Mouse (Mus musculus): Measurements from ENCODE around the gene S100a5. TPM values are rescaled to one million over a fixed set of nuclear protein-coding genes. Genes with fewer than 3 reads are reported as not detected.

The S100a5 gene
- polyA plus RNA-seq, 1 experiment from 2014 or later = not detected

DNA sequence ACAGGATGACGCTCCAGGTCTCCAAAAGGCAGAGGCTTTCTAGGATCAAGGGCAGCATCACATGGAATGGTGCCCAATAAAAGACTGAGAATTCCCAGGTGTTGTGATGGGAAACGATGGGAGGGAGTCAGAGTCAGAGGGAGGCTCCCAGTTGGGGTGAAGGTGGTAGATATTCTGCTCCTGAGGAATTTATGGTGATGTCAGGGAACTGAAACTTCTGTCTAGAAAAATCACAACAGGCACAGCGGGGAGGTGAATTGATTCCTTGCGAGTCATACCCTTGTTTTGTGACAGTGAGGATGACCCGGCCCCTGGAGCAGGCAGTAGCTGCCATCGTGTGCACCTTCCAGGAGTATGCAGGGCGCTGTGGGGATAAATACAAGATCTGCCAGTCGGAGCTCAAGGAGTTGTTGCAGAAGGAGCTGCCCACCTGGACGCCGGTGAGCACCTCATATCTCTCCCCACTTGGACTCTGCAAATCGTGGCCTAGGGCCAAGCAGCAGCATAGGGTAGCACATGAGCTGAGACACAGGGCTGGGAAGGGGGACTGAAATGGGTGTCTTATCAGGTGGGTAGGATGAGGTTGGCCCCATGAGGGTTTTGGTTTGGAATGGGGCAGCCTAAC, 6.7 kb upstream of the S100a5 start, which contains the start of gene Gm42674:
Gm42674 (plus strand) TSS at position 419 of the 625 bp plus-strand sequence.
- Histone ChIP-seq H3K27me3 (no peaks in the 10 kb centered on the region), H3K9me3 (no peaks in the 10 kb centered on the region), H3K4me3 (no peak within 1 kb of the TSS), H3K36me3 (no peaks in the 10 kb centered on the region), H3K4me2 (no peak within 1 kb of the TSS), H3K27ac (peak within 1 kb of the TSS; percentile 39; the same call in 1 of the 2 replicates), H3K9ac (no peak within 1 kb of the TSS), H3K4me1 (peaks cover 53% of the 10 kb centered on the region)
- 78% methylated on average over 11 of the region's 11 CpGs for WGBS
- no peak for ATAC-seq (ENCODE audit: insufficient number of reproducible peaks, low FRiP score, low TSS enrichment, low read depth)

DNA sequence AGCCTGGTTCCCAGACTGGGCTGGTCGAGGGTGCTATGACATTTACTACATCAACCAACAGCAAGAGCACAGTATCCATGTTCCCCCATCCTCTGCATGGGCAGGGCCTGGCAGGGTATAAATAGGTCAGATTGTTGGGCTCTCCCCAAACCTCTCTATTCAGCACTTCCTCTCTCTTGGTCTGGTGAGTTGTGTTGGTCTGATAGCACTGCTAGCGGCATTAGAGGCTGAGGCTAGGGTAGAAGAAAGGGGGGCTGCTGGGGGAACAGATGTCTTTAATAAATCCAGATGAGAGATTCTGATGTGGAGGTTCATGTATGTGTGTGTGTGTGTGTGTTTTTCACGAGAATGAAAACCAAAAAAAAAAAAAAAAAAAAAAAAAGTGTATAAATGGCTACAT, 4.7 kb upstream of the S100a5 start, which contains the start of gene S100a4:
S100a4 (plus strand) TSS at position 149 of the 400 bp plus-strand sequence.
- WGBS = 22% methylated on average over 3 of the region's 3 CpGs
- H3K4me3 ChIP-seq = no peak within 1 kb of the TSS
- no peak within 1 kb of the TSS for H3K4me2 ChIP-seq
- H3K27me3 ChIP-seq = no peaks in the 10 kb centered on the region
- H3K27ac ChIP-seq = peak within 1 kb of the TSS; percentile 91
- H3K9me3 ChIP-seq = no peaks in the 10 kb centered on the region
- peak; percentile 54; the same call in 1 of the 2 replicates for ATAC-seq (ENCODE audit: insufficient number of reproducible peaks, low FRiP score, low TSS enrichment, low read depth)
- peaks cover 60% of the 10 kb centered on the region for H3K4me1 ChIP-seq
- H3K9ac ChIP-seq = no peak within 1 kb of the TSS
- no peaks in the 10 kb centered on the region for H3K36me3 ChIP-seq

DNA sequence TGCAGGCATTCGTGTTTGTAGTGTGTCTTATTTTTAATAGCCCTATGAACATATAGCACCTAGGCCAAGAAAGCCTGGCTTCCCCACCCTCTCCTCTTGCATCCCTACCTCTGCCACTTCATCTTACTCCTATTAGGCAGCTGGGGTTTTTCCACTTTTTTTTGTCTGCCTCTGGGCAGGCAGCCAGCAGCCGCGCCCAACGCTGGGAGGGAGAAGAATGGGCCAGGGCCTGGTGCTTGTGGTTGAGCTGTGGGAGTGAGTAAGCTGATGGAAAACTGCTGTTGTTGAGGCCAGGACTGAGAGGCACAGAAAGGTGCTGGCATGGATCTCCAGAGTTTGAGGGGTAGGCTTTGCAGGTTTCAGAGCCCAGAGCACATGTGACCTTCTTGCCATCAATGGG, 3.9 kb upstream of the S100a5 start:
- 3% methylated on average over 4 of the region's 4 CpGs for WGBS
- Histone ChIP-seq H3K36me3 (no peaks in the 10 kb centered on the region), H3K4me3 (no peak overlapping the region), H3K9me3 (no peaks in the 10 kb centered on the region), H3K4me2 (no peak overlapping the region), H3K27ac (peak overlapping the region; percentile 91), H3K27me3 (no peaks in the 10 kb centered on the region), H3K9ac (no peak overlapping the region), H3K4me1 (peaks cover 60% of the 10 kb centered on the region)
- ATAC-seq (ENCODE audit: insufficient number of reproducible peaks, low FRiP score, low TSS enrichment, low read depth) = peak; percentile 64

DNA sequence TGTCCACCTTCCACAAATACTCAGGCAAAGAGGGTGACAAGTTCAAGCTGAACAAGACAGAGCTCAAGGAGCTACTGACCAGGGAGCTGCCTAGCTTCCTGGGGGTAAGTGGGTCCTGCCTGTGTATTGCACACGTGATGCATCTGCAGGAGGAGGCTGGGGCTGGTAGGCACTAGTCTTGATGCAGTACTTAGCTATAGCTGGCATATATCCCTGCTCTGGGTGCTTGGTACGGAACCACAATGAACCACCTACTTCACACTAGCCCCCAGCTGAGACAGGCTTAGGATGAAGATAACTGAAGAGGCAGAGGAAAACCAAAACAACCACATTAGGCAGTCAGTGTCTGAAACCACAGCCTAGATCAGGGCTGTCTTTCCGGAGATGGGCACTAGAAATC, 3.3 kb upstream of the S100a5 start:
- no peak overlapping the region for H3K4me2 ChIP-seq
- WGBS = 72% methylated on average over 3 of the region's 3 CpGs
- H3K4me1 ChIP-seq = peaks cover 58% of the 10 kb centered on the region
- H3K36me3 ChIP-seq = no peaks in the 10 kb centered on the region
- H3K9ac ChIP-seq = no peak overlapping the region
- no peaks in the 10 kb centered on the region for H3K27me3 ChIP-seq
- H3K27ac ChIP-seq = peak overlapping the region; percentile 91
- H3K9me3 ChIP-seq = no peaks in the 10 kb centered on the region
- no peak for ATAC-seq (ENCODE audit: insufficient number of reproducible peaks, low FRiP score, low TSS enrichment, low read depth)
- no peak overlapping the region for H3K4me3 ChIP-seq

DNA sequence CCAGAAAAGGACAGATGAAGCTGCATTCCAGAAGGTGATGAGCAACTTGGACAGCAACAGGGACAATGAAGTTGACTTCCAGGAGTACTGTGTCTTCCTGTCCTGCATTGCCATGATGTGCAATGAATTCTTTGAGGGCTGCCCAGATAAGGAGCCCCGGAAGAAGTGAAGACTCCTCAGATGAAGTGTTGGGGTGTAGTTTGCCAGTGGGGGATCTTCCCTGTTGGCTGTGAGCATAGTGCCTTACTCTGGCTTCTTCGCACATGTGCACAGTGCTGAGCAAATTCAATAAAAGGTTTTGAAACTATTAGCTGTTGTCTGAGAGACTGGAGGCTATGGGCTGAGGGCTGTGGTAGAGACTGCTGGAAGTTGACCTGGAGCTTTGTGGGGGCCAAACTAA, 2.6 kb upstream of the S100a5 start:
- no peaks in the 10 kb centered on the region for H3K9me3 ChIP-seq
- peaks cover 51% of the 10 kb centered on the region for H3K4me1 ChIP-seq
- H3K27ac ChIP-seq = peak overlapping the region; percentile 91
- WGBS = 45% methylated on average over 2 of the region's 2 CpGs
- no peaks in the 10 kb centered on the region for H3K36me3 ChIP-seq
- H3K4me3 ChIP-seq = no peak overlapping the region
- no peak overlapping the region for H3K4me2 ChIP-seq
- ATAC-seq (ENCODE audit: insufficient number of reproducible peaks, low FRiP score, low TSS enrichment, low read depth) = no peak
- no peaks in the 10 kb centered on the region for H3K27me3 ChIP-seq
- H3K9ac ChIP-seq = no peak overlapping the region

DNA sequence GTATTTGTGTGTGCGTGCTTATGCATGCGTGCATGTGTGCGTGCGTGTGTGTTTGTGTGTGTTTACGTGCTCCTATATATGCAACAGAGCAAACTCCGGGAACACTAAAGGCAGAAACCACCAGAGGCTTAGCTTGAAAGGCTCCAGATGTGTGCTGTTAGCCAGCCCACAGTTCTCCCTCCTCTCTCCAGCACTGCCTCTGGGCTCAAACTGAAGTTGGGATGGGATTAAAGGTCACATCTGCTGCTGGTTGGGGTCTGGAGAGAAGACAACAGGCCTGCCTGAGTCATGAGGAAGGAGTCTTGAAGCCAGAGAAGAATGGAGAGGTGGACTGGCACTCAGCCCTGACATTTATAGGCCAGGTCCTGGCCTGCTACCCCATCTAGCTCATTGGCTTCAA, 2.1 kb upstream of the S100a5 start:
- peak; percentile 62; the same call in 1 of the 2 replicates for ATAC-seq (ENCODE audit: insufficient number of reproducible peaks, low FRiP score, low TSS enrichment, low read depth)
- H3K27ac ChIP-seq = peak overlapping the region; percentile 91
- no peaks in the 10 kb centered on the region for H3K27me3 ChIP-seq
- H3K36me3 ChIP-seq = no peaks in the 10 kb centered on the region
- 55% methylated on average over 6 of the region's 6 CpGs for WGBS
- H3K4me3 ChIP-seq = no peak overlapping the region
- H3K9me3 ChIP-seq = no peaks in the 10 kb centered on the region
- no peak overlapping the region for H3K9ac ChIP-seq
- peaks cover 46% of the 10 kb centered on the region for H3K4me1 ChIP-seq
- H3K4me2 ChIP-seq = no peak overlapping the region

DNA sequence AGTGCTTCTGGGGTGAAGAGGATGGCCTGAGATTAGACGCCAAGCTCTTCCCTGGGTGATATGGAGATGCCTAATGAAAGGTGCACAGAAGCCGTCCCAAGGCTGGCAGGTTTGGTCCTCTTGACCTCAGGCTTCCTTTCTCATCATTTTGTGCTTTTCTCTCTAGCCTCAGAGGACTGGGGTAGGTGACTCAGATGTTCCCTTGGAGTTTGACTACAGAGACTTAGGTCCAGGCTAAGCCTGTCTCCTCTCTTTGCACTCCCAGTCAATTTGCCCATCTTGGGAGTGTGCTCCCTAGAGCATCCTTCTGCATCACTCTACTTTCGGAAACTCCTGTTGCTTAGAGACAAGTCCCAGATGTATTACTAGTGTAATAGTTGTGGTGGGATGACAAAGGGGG, 962 bp upstream of the S100a5 start:
- H3K36me3 ChIP-seq = no peaks in the 10 kb centered on the region
- H3K4me3 ChIP-seq = no peak overlapping the region
- peak overlapping the region; percentile 57 for H3K27ac ChIP-seq
- ATAC-seq (ENCODE audit: insufficient number of reproducible peaks, low FRiP score, low TSS enrichment, low read depth) = no peak
- H3K27me3 ChIP-seq = no peaks in the 10 kb centered on the region
- peaks cover 39% of the 10 kb centered on the region for H3K4me1 ChIP-seq
- no peak overlapping the region for H3K9ac ChIP-seq
- H3K9me3 ChIP-seq = no peaks in the 10 kb centered on the region
- WGBS = 82% methylated on average over 3 of the region's 3 CpGs
- no peak overlapping the region for H3K4me2 ChIP-seq

DNA sequence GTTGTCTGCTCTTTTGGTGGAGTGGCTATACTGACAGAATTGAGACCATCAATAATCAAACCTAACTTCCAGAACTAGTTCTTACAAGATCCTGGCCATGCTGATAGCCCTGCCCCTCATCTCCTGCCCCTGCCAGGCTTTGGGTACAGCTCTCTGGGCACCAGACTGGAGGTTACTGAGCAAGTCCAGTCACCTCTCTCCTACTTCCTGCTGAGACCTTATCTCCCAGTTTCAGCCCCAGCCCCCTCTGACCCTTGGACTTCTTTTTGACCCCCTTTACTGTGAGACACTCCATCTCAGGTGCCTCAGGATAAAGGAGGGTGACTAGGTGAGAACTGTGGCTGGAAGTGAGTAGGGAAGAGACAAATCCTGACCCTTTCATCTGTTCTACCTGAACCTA, 779 bp downstream of the S100a5 start:
- Histone ChIP-seq H3K4me3 (no peak overlapping the region), H3K4me1 (peaks cover 45% of the 10 kb centered on the region), H3K27ac (no peak overlapping the region), H3K27me3 (no peaks in the 10 kb centered on the region), H3K9me3 (no peaks in the 10 kb centered on the region), H3K4me2 (no peak overlapping the region), H3K9ac (no peak overlapping the region), H3K36me3 (no peaks in the 10 kb centered on the region)
- ATAC-seq (ENCODE audit: insufficient number of reproducible peaks, low FRiP score, low TSS enrichment, low read depth) = no peak

DNA sequence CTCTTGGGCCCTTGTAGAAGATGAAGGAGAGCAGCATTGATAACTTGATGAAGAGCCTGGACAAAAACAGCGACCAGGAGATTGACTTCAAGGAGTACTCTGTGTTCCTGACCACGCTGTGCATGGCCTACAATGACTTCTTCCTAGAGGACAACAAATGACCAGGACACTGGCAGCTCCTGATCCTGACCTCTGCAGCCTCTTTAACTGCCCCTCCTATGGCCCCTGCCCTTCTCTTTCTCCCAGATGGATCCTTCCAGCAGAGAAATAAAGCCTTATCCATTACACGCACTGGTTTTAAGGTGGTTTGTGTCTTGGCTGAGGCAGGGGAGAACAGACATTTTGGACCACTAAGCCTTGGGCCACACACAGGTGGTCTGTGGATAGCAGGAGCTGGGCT, 3.2 kb downstream of the S100a5 start:
- Histone ChIP-seq H3K9me3 (no peaks in the 10 kb centered on the region), H3K4me1 (peaks cover 39% of the 10 kb centered on the region), H3K9ac (no peak overlapping the region), H3K36me3 (no peaks in the 10 kb centered on the region), H3K27ac (no peak overlapping the region), H3K4me2 (no peak overlapping the region), H3K27me3 (no peaks in the 10 kb centered on the region), H3K4me3 (no peak overlapping the region)
- ATAC-seq (ENCODE audit: insufficient number of reproducible peaks, low FRiP score, low TSS enrichment, low read depth) = no peak
- WGBS = 88% methylated on average over 3 of the region's 3 CpGs

DNA sequence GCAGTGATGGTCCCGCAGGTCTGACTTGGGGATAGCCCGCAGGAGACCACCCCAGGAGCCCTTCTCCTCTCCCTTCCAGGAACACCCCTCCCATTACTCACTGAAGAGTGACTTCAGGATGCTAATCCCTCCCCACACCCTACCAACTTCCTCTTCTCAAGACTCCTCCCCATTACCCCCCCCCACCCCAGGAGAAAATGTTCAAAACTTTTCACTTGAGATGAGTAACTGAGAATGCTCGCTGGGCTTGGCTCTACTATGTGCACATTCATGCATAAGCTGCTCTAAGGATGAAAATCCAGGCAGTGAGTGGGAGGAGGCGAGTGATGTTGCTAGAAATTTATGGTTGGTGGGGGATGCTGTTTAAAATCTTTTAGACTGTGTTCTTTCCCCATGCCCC, 3.7 kb downstream of the S100a5 start:
- Histone ChIP-seq H3K36me3 (no peaks in the 10 kb centered on the region), H3K4me3 (no peak overlapping the region), H3K27me3 (no peaks in the 10 kb centered on the region), H3K4me2 (no peak overlapping the region), H3K9ac (no peak overlapping the region), H3K9me3 (no peaks in the 10 kb centered on the region), H3K27ac (no peak overlapping the region), H3K4me1 (peaks cover 39% of the 10 kb centered on the region)
- no peak for ATAC-seq (ENCODE audit: insufficient number of reproducible peaks, low FRiP score, low TSS enrichment, low read depth)
- 68% methylated on average over 4 of the region's 4 CpGs for WGBS

DNA sequence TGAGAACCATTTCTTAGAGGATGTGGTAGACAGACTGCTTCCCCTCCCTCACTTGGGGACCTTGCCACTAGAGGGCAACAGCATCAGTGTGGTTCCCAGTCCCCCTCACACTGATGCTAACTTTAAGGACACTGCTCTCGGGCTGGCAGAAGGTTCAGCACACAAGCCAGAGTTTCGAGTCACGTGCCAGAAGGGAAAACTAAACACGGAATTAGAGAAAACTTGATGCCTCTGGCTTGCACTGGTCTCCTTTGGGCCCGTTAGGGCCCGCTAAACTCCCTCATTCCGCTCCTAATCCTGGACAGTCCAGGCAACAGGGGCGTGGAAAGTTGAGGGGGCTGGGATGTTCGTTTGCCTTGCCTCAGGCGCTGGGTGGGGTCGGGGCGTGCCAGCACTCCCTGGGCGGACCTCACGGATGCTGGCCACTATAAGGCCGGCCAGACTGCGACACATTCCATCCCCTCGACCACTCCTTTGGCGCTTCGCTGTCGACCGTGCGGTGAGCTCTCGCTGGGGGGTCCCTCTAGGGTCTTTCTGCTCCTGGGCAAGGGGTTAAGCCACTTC, 4.5 kb downstream of the S100a5 start, which contains the start of gene S100a6:
S100a6 (plus strand) TSS at position 155 of the 564 bp plus-strand sequence.
- Histone ChIP-seq H3K4me3 (peak within 1 kb of the TSS; percentile 44), H3K4me1 (peaks cover 33% of the 10 kb centered on the region), H3K9ac (peak within 1 kb of the TSS; percentile 33; the same call in 1 of the 2 replicates), H3K27me3 (no peaks in the 10 kb centered on the region), H3K4me2 (peak within 1 kb of the TSS; percentile 73), H3K27ac (peak within 1 kb of the TSS; percentile 38), H3K36me3 (no peaks in the 10 kb centered on the region), H3K9me3 (no peaks in the 10 kb centered on the region)
- WGBS = 1% methylated on average over 23 of the region's 23 CpGs
- peak; percentile 69 for ATAC-seq (ENCODE audit: insufficient number of reproducible peaks, low FRiP score, low TSS enrichment, low read depth)

DNA sequence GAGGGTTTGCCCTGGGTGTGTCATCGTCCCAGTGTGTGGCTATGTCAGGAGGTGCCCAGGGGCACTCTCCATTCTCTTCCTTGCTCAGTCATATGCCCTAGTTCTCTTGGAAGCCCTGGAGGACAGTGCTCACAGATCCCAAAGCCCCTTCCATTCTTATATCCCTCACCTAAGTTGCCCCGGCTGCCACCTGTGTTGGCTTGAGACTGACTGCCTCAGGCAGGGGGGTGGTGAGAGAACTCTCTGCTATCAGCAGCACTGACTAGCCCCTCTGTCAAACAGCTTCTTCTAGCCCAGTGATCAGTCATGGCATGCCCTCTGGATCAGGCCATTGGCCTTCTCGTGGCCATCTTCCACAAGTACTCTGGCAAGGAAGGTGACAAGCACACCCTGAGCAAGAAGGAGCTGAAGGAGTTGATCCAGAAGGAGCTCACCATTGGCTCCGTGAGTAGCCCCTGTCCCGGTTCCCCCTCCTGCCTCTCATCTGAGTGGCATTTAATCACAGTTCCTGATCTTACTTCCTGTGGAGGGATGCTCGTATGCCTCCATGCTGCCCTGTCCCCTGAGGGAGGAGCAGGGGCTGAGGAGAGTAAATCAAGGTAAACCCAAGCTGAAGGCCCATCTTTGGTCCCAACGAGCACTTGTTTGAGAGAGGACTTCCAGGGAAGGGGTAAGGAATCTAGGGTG, 5.3 kb downstream of the S100a5 start:
- peak overlapping the region; percentile 34; the same call in 1 of the 2 replicates for H3K27ac ChIP-seq
- peak overlapping the region; percentile 73 for H3K4me2 ChIP-seq
- WGBS = 59% methylated on average over 7 of the region's 7 CpGs
- no peaks in the 10 kb centered on the region for H3K9me3 ChIP-seq
- no peaks in the 10 kb centered on the region for H3K36me3 ChIP-seq
- H3K9ac ChIP-seq = no peak overlapping the region
- H3K4me3 ChIP-seq = peak overlapping the region; percentile 44
- ATAC-seq (ENCODE audit: insufficient number of reproducible peaks, low FRiP score, low TSS enrichment, low read depth) = 0 out of 2 replicates have a peak, but pooled peaks have one; percentile 12
- H3K4me1 ChIP-seq = peaks cover 33% of the 10 kb centered on the region
- no peaks in the 10 kb centered on the region for H3K27me3 ChIP-seq

Data from limb, embryonic 15.5 days (tissue).